Comparison of ENCODE assay signal across 23 mouse cellular contexts in the genomic region with DNA sequence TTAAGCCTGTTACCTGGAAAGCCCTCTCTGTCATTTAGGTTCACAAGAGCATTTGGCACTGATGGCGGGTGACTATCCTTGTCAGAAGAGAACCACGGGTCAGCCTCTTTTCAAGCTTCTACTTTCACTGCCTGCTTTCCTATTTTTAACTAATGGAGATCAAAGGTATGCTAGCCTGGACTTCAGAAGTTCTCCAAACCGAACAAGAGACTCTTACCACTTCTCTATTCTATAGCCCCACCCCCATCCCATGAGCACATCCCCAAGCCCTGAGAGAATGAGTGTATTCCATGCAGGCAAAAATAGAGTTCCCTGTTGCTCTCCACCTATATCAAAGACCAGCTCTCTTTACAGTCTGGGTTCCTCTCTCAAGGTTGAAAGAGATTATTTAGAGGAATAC. TPM values are rescaled to one million over a fixed set of nuclear protein-coding genes. Genes with fewer than 3 reads are reported as not detected.
A peak's percentile ranks its signal among the peaks of the same experiment; 100 is the strongest.
DNase-seq lines count a peak whose midpoint lies in the region; ATAC-seq lines count a peak whose summit lies in the region.
"Had no signal": no experiment of that assay in that cellular context is flagged by ENCODE, and none has a peak within 500 bp of the region (broad histone marks: within the 10 kb centered on the region; RNA-seq: fewer than 3 reads in every experiment).

No protein-coding gene starts in this region.

- intact Hi-C loops in gastrocnemius, postnatal 36 days (cut with DNase I), result no loop called here

- H3K4me2 ChIP-seq in kidney, embryonic 16.5 days (replicated peaks; ENCODE audit: low read depth, low read length), result no peak overlapping the region
- H3K4me2 ChIP-seq: embryonic facial prominence, embryonic 13.5 days; forebrain, embryonic 12.5 days; heart, embryonic 11.5 days; heart, embryonic 15.5 days; hindbrain, embryonic 12.5 days had no signal

- no peak overlapping the region for H3K27ac ChIP-seq in kidney, embryonic 16.5 days (ENCODE audit: low read length)
- H3K27ac ChIP-seq: embryonic facial prominence, embryonic 13.5 days; forebrain, embryonic 12.5 days; heart, embryonic 15.5 days; hindbrain, embryonic 12.5 days had no signal

- H3K36me3 ChIP-seq in kidney, embryonic 16.5 days (ENCODE audit: insufficient read depth, low read length), result no peaks in the 10 kb centered on the region
- H3K36me3 ChIP-seq: embryonic facial prominence, embryonic 13.5 days; forebrain, embryonic 12.5 days; heart, embryonic 15.5 days; hindbrain, embryonic 12.5 days had no signal

- 79% methylated on average over 3 of the region's 3 CpGs for WGBS in kidney, embryonic 16.5 days

- H3K9me3 ChIP-seq in kidney, embryonic 16.5 days (ENCODE audit: low read length), result 0 out of 2 replicates have a peak, but pooled peaks cover 2% of the 10 kb centered on the region
- H3K9me3 ChIP-seq: embryonic facial prominence, embryonic 13.5 days; forebrain, embryonic 12.5 days; heart, embryonic 15.5 days; hindbrain, embryonic 12.5 days had no signal

- peak; percentile 28 for DNase-seq in layer of hippocampus, adult 9-11 months
- no peak for DNase-seq in layer of hippocampus, postnatal 10 days (ENCODE audit: low spot score in 2 of 2)
- peak; percentile 26 for DNase-seq in A20 (ENCODE audit: low read depth, low spot score)
- peak; percentile 20 for DNase-seq in brain, adult 2 months (ENCODE audit: low read depth, low spot score)
- no peak for DNase-seq in c-Kit-positive CD71-positive TER-119-positive erythroid progenitor cells, embryonic 14.5 days (ENCODE audit: low spot score)
- no peak for DNase-seq in gastrocnemius, postnatal 36 days
- DNase-seq: adrenal gland, adult 8-10 months; adrenal gland, postnatal 36 days; cerebellum, adult 11-12 months; cerebellum, adult 9-10 months; cerebellum, postnatal 25 days; gastrocnemius, postnatal 10 days; heart, postnatal 14 days had no signal

- ATAC-seq in megakaryocyte, adult 5-6 weeks (ENCODE audit: poor library complexity, severe bottlenecking), result peak; percentile 83
- no peak for ATAC-seq in kidney, embryonic 16.5 days (ENCODE audit: low FRiP score, low TSS enrichment)
- ATAC-seq: forebrain, embryonic 16.5 days; hindbrain, embryonic 16.5 days; inflammation-experienced regulatory T-cells, adult 6 months had no signal

- H3K4me3 ChIP-seq in kidney, embryonic 16.5 days (ENCODE audit: low read length), result no peak overlapping the region
- H3K4me3 ChIP-seq: embryonic facial prominence, embryonic 13.5 days; forebrain, embryonic 12.5 days; heart, embryonic 15.5 days; hindbrain, embryonic 12.5 days had no signal

- no peak overlapping the region for H3K9ac ChIP-seq in kidney, embryonic 16.5 days (replicated peaks; ENCODE audit: low read length)
- H3K9ac ChIP-seq: embryonic facial prominence, embryonic 13.5 days; forebrain, embryonic 12.5 days; heart, embryonic 15.5 days; hindbrain, embryonic 12.5 days had no signal

- H3K27me3 ChIP-seq in kidney, embryonic 16.5 days (ENCODE audit: insufficient read depth, low read length), result no peaks in the 10 kb centered on the region
- H3K27me3 ChIP-seq: embryonic facial prominence, embryonic 13.5 days; forebrain, embryonic 12.5 days; heart, embryonic 15.5 days; hindbrain, embryonic 12.5 days had no signal

- no peaks in the 10 kb centered on the region for H3K4me1 ChIP-seq in kidney, embryonic 16.5 days (ENCODE audit: insufficient read depth, low read length)
- H3K4me1 ChIP-seq: embryonic facial prominence, embryonic 13.5 days; forebrain, embryonic 12.5 days; heart, embryonic 15.5 days; hindbrain, embryonic 12.5 days had no signal

RNA-seq across cellular contexts. Expression of a gene that starts 31.0 kb away (rescaled TPM):
- 100 to 1,000 TPM; 338 to 348 TPM for total RNA-seq in layer of hippocampus, postnatal 10 days (2021)
- 639 and 700 TPM in 2 replicates for total RNA-seq in megakaryocyte, adult 5-6 weeks (2015)
- 625 and 748 TPM in 2 replicates for total RNA-seq in megakaryocyte, adult 5-6 weeks (2017)
- polyA plus RNA-seq in kidney, embryonic 16.5 days (2015; fragmentation: Nextera tagmentation; extraction: Ambion mirVana), result 625 and 637 TPM in 2 replicates
- 10 to 100 TPM; 74.9 to 81.2 TPM for total RNA-seq in gastrocnemius, postnatal 36 days (2021)

Comparison
In these comparisons a context has a peak if more than half of its experiments do, and no peak if none do; other contexts are left out.
1. DNase-seq: peak in layer of hippocampus, adult 9-11 months (single experiment), A20 (single experiment) and brain, adult 2 months (single experiment); none in layer of hippocampus, postnatal 10 days (0 of 2), c-Kit-positive CD71-positive TER-119-positive erythroid progenitor cells, embryonic 14.5 days (single experiment) and gastrocnemius, postnatal 36 days (0 of 2).
2. RNA of a gene that starts 31.0 kb away (total RNA-seq): 625 to 748 TPM in megakaryocyte, adult 5-6 weeks and 338 to 348 TPM in layer of hippocampus, postnatal 10 days; 74.9 to 81.2 TPM in gastrocnemius, postnatal 36 days; every median in the first group is over 4 times any median in the second.